Mouse (Mus musculus): ENCODE data around the gene Ighmbp2. TPM values are rescaled to one million over a fixed set of nuclear protein-coding genes. Genes with fewer than 3 reads are reported as not detected.

Gene Ighmbp2
- total and polyA plus RNA-seq, 2 experiments from 2014 or later, result 8.6 to 11.5 TPM

DNA sequence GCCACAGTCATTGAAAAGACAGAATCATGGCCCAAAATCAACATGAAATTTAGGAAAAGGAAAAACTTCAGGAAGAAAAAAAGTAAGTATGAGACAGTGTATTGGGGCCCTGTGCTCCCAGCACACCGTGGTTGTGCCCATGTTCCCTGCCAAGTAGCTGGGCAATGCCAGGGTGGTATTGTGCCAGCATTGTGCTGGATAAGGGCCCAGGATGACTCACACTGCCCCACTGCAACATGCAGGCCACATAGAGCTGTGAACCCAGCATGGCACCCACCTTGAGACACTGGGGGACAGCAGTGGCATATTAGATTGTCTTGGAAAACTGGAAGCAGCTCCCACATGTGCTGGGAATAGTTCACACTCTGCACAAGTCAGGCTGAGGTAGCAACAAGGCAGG is 6.2 kb upstream of the Ighmbp2 start:
- Histone ChIP-seq H3K9me3 (ENCODE audit: low read length) (no peaks in the 10 kb centered on the region), H3K9ac (replicated peaks; ENCODE audit: low read length) (no peak overlapping the region), H3K27ac (no peak overlapping the region), H3K4me3 (ENCODE audit: low read length) (no peak overlapping the region), H3K36me3 (ENCODE audit: insufficient read depth, low read length) (peaks cover 32% of the 10 kb centered on the region), H3K4me1 (ENCODE audit: insufficient read depth, low read length) (no peaks in the 10 kb centered on the region), H3K4me2 (ENCODE audit: low read depth, low read length) (no peak overlapping the region), H3K27me3 (ENCODE audit: insufficient read depth, low read length) (no peaks in the 10 kb centered on the region)
- WGBS, result 42% methylated on average over 1 of the region's 1 CpGs
- ATAC-seq (no peak), DNase-seq (ENCODE audit: low spot score) (no peak)
- TF ChIP-seq CTCF (IDR thresholded peaks at IDR 0.05; ENCODE audit: low read depth), result no peak

DNA sequence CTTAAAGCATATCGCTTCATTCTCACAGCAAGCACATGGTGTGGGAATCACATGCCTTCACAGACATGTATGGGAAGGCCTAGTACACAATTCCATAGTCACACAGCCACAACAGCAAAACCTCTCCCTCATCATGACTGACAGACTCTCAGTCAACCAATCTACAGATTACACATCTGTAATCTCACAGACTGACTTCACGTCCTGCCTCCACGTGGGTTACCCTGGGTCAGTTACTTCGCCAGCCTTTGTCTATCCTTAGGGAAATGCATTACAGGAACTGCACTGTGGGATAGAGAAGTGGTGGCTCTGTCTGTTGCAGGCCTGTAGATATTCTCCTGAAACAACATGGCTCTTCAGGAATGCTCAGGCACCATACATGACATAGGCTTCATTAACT is 931 bp downstream of the Ighmbp2 start:
- no peak for ATAC-seq
- H3K36me3 ChIP-seq (ENCODE audit: insufficient read depth, low read length), result peaks cover 30% of the 10 kb centered on the region
- H3K9ac ChIP-seq (replicated peaks; ENCODE audit: low read length), result peak overlapping the region; percentile 83
- peaks cover 13% of the 10 kb centered on the region for H3K4me1 ChIP-seq (ENCODE audit: insufficient read depth, low read length)
- no peak overlapping the region for H3K27ac ChIP-seq
- H3K4me3 ChIP-seq (ENCODE audit: low read length), result peak overlapping the region; percentile 83
- H3K27me3 ChIP-seq (ENCODE audit: insufficient read depth, low read length), result no peaks in the 10 kb centered on the region
- TF ChIP-seq CTCF (IDR thresholded peaks at IDR 0.05; ENCODE audit: low read depth), result no peak
- no peak for DNase-seq (ENCODE audit: low spot score)
- WGBS, result 86% methylated on average over 4 of the region's 4 CpGs
- H3K4me2 ChIP-seq (ENCODE audit: low read depth, low read length), result peak overlapping the region; percentile 86
- H3K9me3 ChIP-seq (ENCODE audit: low read length), result no peaks in the 10 kb centered on the region

DNA sequence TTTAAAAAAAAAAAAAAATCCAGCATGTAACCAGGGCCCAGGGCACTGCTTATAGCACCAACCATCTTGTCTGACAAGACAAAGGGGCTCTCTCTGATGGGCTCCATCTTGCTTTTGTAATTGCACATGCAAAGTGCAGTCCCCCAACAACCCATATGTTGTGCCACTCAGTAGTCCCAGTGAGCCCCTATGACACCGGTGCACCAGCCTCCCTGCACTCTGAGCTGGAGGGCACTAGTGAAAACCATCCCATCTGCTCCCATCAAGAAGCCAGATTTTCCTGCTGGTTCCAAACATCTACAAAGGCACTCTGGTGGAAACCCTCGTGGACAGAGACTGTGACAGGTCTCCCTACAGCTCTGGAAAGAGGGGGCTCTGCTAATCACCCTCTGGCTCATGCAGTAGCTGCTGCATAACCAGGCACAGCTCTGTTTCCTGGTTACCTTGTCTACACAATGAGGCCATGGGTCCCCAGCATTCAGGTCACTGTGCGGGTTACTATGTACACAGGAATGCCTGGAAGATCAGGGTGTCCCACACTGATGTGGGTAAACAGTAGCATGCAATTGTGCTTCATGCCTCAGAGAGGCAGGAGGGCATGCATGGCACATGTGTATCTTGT is 7.0 kb downstream of the Ighmbp2 start:
- no peak overlapping the region for H3K4me3 ChIP-seq (ENCODE audit: low read length)
- TF ChIP-seq CTCF (IDR thresholded peaks at IDR 0.05; ENCODE audit: low read depth), result no peak
- H3K4me2 ChIP-seq (ENCODE audit: low read depth, low read length), result no peak overlapping the region
- WGBS, result 81% methylated on average over 3 of the region's 3 CpGs
- H3K27ac ChIP-seq, result no peak overlapping the region
- no peak overlapping the region for H3K9ac ChIP-seq (replicated peaks; ENCODE audit: low read length)
- H3K36me3 ChIP-seq (ENCODE audit: insufficient read depth, low read length), result peaks cover 62% of the 10 kb centered on the region
- ATAC-seq (0 out of 2 replicates have a peak, but pooled peaks have one; percentile 57), DNase-seq (ENCODE audit: low spot score) (no peak)
- no peaks in the 10 kb centered on the region for H3K9me3 ChIP-seq (ENCODE audit: low read length)
- no peaks in the 10 kb centered on the region for H3K4me1 ChIP-seq (ENCODE audit: insufficient read depth, low read length)
- H3K27me3 ChIP-seq (ENCODE audit: insufficient read depth, low read length), result no peaks in the 10 kb centered on the region

GRCm38 (mm10) chr19:3273331-3273730 is 9.5 kb downstream of the Ighmbp2 start:
- H3K27ac ChIP-seq, result no peak overlapping the region
- H3K36me3 ChIP-seq (ENCODE audit: insufficient read depth, low read length), result peaks cover 72% of the 10 kb centered on the region
- H3K9me3 ChIP-seq (ENCODE audit: low read length), result no peaks in the 10 kb centered on the region
- WGBS, result 94% methylated on average over 9 of the region's 9 CpGs
- no peak for DNase-seq (ENCODE audit: low spot score)
- no peak for ATAC-seq
- no peaks in the 10 kb centered on the region for H3K4me1 ChIP-seq (ENCODE audit: insufficient read depth, low read length)
- no peak overlapping the region for H3K4me3 ChIP-seq (ENCODE audit: low read length)
- H3K9ac ChIP-seq (replicated peaks; ENCODE audit: low read length), result no peak overlapping the region
- no peak for TF ChIP-seq CTCF (IDR thresholded peaks at IDR 0.05; ENCODE audit: low read depth)
- H3K27me3 ChIP-seq (ENCODE audit: insufficient read depth, low read length), result no peaks in the 10 kb centered on the region
- H3K4me2 ChIP-seq (ENCODE audit: low read depth, low read length), result no peak overlapping the region

DNA sequence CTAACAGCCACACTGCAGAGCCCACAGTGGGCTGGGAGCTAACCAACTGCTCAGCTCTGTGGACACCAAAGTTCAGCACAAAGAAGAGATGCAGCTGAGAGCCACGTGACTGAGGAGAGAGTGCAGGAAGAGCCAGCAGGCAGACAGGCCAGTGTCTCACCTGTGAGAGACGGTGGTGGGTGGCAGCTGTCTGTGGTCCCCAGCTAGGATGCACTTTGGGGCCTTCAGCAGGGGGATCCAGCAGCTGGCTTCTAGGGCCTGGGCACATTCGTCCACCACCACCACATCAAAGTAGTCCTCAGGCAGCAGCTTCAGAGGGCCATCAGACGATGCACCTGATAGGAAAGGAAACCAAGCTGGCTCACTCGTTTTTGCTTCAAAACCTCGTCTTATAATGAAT is 11.5 kb downstream of the Ighmbp2 start:
- DNase-seq (ENCODE audit: low spot score) (no peak), ATAC-seq (no peak)
- H3K27me3 ChIP-seq (ENCODE audit: insufficient read depth, low read length), result no peaks in the 10 kb centered on the region
- no peak overlapping the region for H3K4me2 ChIP-seq (ENCODE audit: low read depth, low read length)
- TF ChIP-seq CTCF (IDR thresholded peaks at IDR 0.05; ENCODE audit: low read depth), result no peak
- WGBS, result 88% methylated on average over 6 of the region's 6 CpGs
- no peak overlapping the region for H3K9ac ChIP-seq (replicated peaks; ENCODE audit: low read length)
- no peaks in the 10 kb centered on the region for H3K9me3 ChIP-seq (ENCODE audit: low read length)
- H3K4me1 ChIP-seq (ENCODE audit: insufficient read depth, low read length), result no peaks in the 10 kb centered on the region
- H3K27ac ChIP-seq, result no peak overlapping the region
- peaks cover 73% of the 10 kb centered on the region for H3K36me3 ChIP-seq (ENCODE audit: insufficient read depth, low read length)
- no peak overlapping the region for H3K4me3 ChIP-seq (ENCODE audit: low read length)

- H3K9ac ChIP-seq (replicated peaks; ENCODE audit: low read length), result no peak overlapping the region
- no peaks in the 10 kb centered on the region for H3K4me1 ChIP-seq (ENCODE audit: insufficient read depth, low read length)
- no peak for TF ChIP-seq CTCF (IDR thresholded peaks at IDR 0.05; ENCODE audit: low read depth)
- H3K4me3 ChIP-seq (ENCODE audit: low read length), result no peak overlapping the region
- no peak overlapping the region for H3K27ac ChIP-seq
- WGBS, result 91% methylated on average over 6 of the region's 6 CpGs
- H3K36me3 ChIP-seq (ENCODE audit: insufficient read depth, low read length), result peaks cover 86% of the 10 kb centered on the region
- no peaks in the 10 kb centered on the region for H3K9me3 ChIP-seq (ENCODE audit: low read length)
- DNase-seq (ENCODE audit: low spot score) (no peak), ATAC-seq (no peak)
- no peak overlapping the region for H3K4me2 ChIP-seq (ENCODE audit: low read depth, low read length)
- no peaks in the 10 kb centered on the region for H3K27me3 ChIP-seq (ENCODE audit: insufficient read depth, low read length)
These were observed 13.0 kb downstream of the Ighmbp2 start for GRCm38 (mm10) chr19:3269803-3270202.

DNA sequence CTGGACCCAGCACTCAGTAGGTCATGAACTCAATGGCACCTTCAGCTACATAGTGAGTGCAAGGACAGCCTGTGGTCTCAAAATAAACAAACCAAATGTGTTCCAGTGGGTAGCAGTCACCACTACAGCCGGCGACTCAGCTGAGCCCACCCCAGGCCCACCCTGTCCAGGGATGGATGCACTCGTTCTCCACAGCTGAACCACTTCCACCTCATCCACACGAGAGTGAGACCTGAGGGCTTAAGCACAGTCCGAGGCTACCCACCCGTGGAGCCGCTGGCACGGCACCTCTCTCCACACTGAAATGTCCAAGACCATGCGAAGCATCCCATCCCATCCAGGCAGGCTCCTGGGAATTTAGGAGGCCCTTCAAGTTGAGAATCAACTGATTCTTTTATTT is 13.5 kb downstream of the Ighmbp2 start:
- no peak for TF ChIP-seq CTCF (IDR thresholded peaks at IDR 0.05; ENCODE audit: low read depth)
- 91% methylated on average over 9 of the region's 9 CpGs for WGBS
- ATAC-seq, result no peak
- no peaks in the 10 kb centered on the region for H3K9me3 ChIP-seq (ENCODE audit: low read length)
- H3K27me3 ChIP-seq (ENCODE audit: insufficient read depth, low read length), result no peaks in the 10 kb centered on the region
- H3K9ac ChIP-seq (replicated peaks; ENCODE audit: low read length), result no peak overlapping the region
- peaks cover 86% of the 10 kb centered on the region for H3K36me3 ChIP-seq (ENCODE audit: insufficient read depth, low read length)
- no peak overlapping the region for H3K4me2 ChIP-seq (ENCODE audit: low read depth, low read length)
- H3K27ac ChIP-seq, result no peak overlapping the region
- H3K4me3 ChIP-seq (ENCODE audit: low read length), result no peak overlapping the region
- H3K4me1 ChIP-seq (ENCODE audit: insufficient read depth, low read length), result no peaks in the 10 kb centered on the region
- DNase-seq (ENCODE audit: low spot score), result no peak

All from hindbrain, postnatal 0 days (tissue).